Mouse (Mus musculus) erythroblast, embryonic 14.5 days (primary cell): ENCODE results near the gene Atp2c2.

ENCODE experiments used
- GATA1 ChIP-seq: IDR thresholded peaks from 2 replicates; pipeline ENCODE4 v1.6.1; 2012; ENCODE audit warnings: low read length, inconsistent platforms, mixed read lengths
- TAL1 ChIP-seq: IDR thresholded peaks from 3 replicates; pipeline ENCODE4 v1.6.1; 2012; ENCODE audit warnings: low read length, inconsistent platforms, mixed read lengths

GRCm38 (mm10) chr8:119651324-119651723, 48.5 kb upstream of the Atp2c2 start:
- TF ChIP-seq GATA1 (no peak), TAL1 (no peak)
